ENCODE assay signal across 11 mouse cellular contexts in the genomic region with DNA sequence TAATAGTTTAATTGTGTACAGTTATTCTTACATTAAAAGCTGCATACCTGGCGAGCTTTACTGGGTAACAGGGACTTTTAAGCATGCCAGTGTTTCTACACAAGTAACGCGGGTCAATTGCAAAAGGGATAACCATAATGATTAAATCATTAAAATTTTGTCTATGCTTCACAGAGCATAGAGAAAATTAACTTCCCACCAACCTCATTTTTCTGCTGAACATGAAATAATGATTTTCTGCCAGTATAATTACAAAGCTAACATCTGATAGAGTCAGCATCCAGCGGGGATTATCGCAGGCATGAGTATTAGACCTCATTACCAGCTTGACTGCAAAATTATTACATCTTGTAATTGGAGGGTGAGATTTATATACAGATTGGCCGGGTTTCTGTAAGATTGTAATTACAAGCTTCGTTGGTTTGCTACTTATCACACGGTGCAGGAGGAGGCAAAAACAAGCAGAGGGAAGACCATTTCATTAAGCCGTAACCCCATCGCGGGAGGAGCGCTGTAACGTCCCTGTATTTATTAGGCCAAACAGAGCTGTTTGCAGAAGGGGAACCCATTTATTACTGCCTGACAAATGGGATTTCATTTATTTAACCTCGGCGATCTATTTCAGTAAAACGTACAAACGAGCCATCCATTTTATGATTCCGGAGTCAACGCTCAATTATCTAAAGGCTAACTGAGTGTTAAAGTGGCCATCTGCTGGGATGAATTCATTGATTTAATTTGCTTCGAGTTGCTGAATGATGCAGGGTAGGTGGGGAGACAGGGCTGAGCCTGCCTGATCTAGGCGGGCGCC.
DNase-seq lines count a peak whose midpoint lies in the region; ATAC-seq and TF ChIP-seq lines count a peak whose summit lies in the region.
"Had no signal": no experiment of that assay in that cellular context is flagged by ENCODE, and none has a peak within 500 bp of the region (broad histone marks: within the 10 kb centered on the region; RNA-seq: fewer than 3 reads in every experiment).

No protein-coding gene starts in this region.

- H3K9me3 ChIP-seq in hindbrain, embryonic 11.5 days (ENCODE audit: control insufficient read depth, low read length), result no peaks in the 10 kb centered on the region
- H3K9me3 ChIP-seq in hindbrain, embryonic 10.5 days, result no peaks in the 10 kb centered on the region
- no peaks in the 10 kb centered on the region for H3K9me3 ChIP-seq in E14TG2a.4 (ENCODE audit: low read length)
- no peaks in the 10 kb centered on the region for H3K9me3 ChIP-seq in forebrain, embryonic 15.5 days
- no peaks in the 10 kb centered on the region for H3K9me3 ChIP-seq in midbrain, embryonic 12.5 days

- H3K27ac ChIP-seq in hindbrain, embryonic 11.5 days (ENCODE audit: low read depth, low read length), result no peak overlapping the region
- H3K27ac ChIP-seq in hindbrain, embryonic 10.5 days, result no peak overlapping the region
- peak overlapping the region; percentile 82 for H3K27ac ChIP-seq in forebrain, embryonic 15.5 days (replicated peaks)
- H3K27ac ChIP-seq in midbrain, embryonic 12.5 days (replicated peaks), result peak overlapping the region; percentile 75

- whole genome bisulfite sequencing in hindbrain, embryonic 11.5 days, result 62% methylated on average over 22 of the region's 22 CpGs
- 79% methylated on average over 22 of the region's 22 CpGs for WGBS in hindbrain, embryonic 10.5 days
- 17% methylated on average over 22 of the region's 22 CpGs for WGBS in forebrain, embryonic 15.5 days
- WGBS in midbrain, embryonic 12.5 days, result 42% methylated on average over 22 of the region's 22 CpGs

- H3K4me1 ChIP-seq in hindbrain, embryonic 11.5 days (replicated peaks; ENCODE audit: control insufficient read depth, insufficient read depth, low read length), result no peaks in the 10 kb centered on the region
- H3K4me1 ChIP-seq in hindbrain, embryonic 10.5 days (replicated peaks), result peaks cover 21% of the 10 kb centered on the region
- H3K4me1 ChIP-seq in E14TG2a.4 (replicated peaks; ENCODE audit: low read depth, low read length), result peaks cover 5% of the 10 kb centered on the region; the same call in 1 of the 2 replicates
- peaks cover 20% of the 10 kb centered on the region for H3K4me1 ChIP-seq in forebrain, embryonic 15.5 days
- H3K4me1 ChIP-seq in midbrain, embryonic 12.5 days, result peaks cover 19% of the 10 kb centered on the region

- peak; percentile 92 for ATAC-seq in hindbrain, embryonic 11.5 days (ENCODE audit: low FRiP score)
- ATAC-seq in forebrain, embryonic 15.5 days (replicated peaks), result peak; percentile 98
- peak; percentile 93 for ATAC-seq in midbrain, embryonic 12.5 days (ENCODE audit: low FRiP score, low read depth)

- TF ChIP-seq CTCF in E14TG2a.4 (conservative IDR thresholded peaks at IDR 0.05; ENCODE audit: low read length), result no peak

- H3K27me3 ChIP-seq in hindbrain, embryonic 11.5 days (ENCODE audit: control insufficient read depth, insufficient read depth, low read length), result peaks cover 2% of the 10 kb centered on the region
- H3K27me3 ChIP-seq in hindbrain, embryonic 10.5 days (ENCODE audit: insufficient read depth, poor library complexity, severe bottlenecking), result peaks cover 17% of the 10 kb centered on the region
- peaks cover 27% of the 10 kb centered on the region for H3K27me3 ChIP-seq in E14TG2a.4 (ENCODE audit: insufficient read depth, low read length)
- H3K27me3 ChIP-seq in forebrain, embryonic 15.5 days, result no peaks in the 10 kb centered on the region; the same call in 1 of the 2 replicates
- H3K27me3 ChIP-seq in midbrain, embryonic 12.5 days, result peaks cover 49% of the 10 kb centered on the region

- no peak overlapping the region for H3K4me2 ChIP-seq in hindbrain, embryonic 11.5 days (replicated peaks; ENCODE audit: low read depth, low read length)
- H3K4me2 ChIP-seq in forebrain, embryonic 15.5 days (replicated peaks), result peak overlapping the region; percentile 44
- H3K4me2 ChIP-seq in midbrain, embryonic 12.5 days (replicated peaks), result peak overlapping the region; percentile 41
- H3K4me2 ChIP-seq: lung, embryonic 14.5 days had no signal

- H3K9ac ChIP-seq in hindbrain, embryonic 11.5 days (ENCODE audit: low read depth, low read length), result no peak overlapping the region
- peak overlapping the region; percentile 38 for H3K9ac ChIP-seq in forebrain, embryonic 15.5 days (replicated peaks)
- no peak overlapping the region for H3K9ac ChIP-seq in midbrain, embryonic 12.5 days (replicated peaks)
- H3K9ac ChIP-seq: lung, embryonic 14.5 days had no signal

- H3K4me3 ChIP-seq in hindbrain, embryonic 11.5 days (ENCODE audit: low read depth, low read length), result no peak overlapping the region
- H3K4me3 ChIP-seq in hindbrain, embryonic 10.5 days, result no peak overlapping the region
- H3K4me3 ChIP-seq in E14TG2a.4 (replicated peaks; ENCODE audit: low read length), result peak overlapping the region; percentile 41; the same call in 1 of the 2 replicates
- H3K4me3 ChIP-seq in forebrain, embryonic 15.5 days, result peak overlapping the region; percentile 31
- 0 out of 2 replicates have a peak overlapping the region, but pooled peaks have one; percentile 21 for H3K4me3 ChIP-seq in midbrain, embryonic 12.5 days

- DNase-seq in hindbrain, embryonic 11.5 days (ENCODE audit: low spot score), result peak; percentile 53
- DNase-seq in hindbrain, embryonic 10.5 days (ENCODE audit: low spot score), result no peak
- DNase-seq in thymus, postnatal 4 days, result no peak
- DNase-seq in urinary bladder, postnatal 10 days (ENCODE audit: low spot score), result no peak
- no peak for DNase-seq in cerebellum, postnatal 4 days (ENCODE audit: low spot score in 2 of 2)
- DNase-seq: gastrocnemius, postnatal 25 days; kidney, postnatal 25 days; lung, embryonic 14.5 days had no signal

- no peaks in the 10 kb centered on the region for H3K36me3 ChIP-seq in hindbrain, embryonic 11.5 days (ENCODE audit: control insufficient read depth, insufficient read depth, low read length)
- no peaks in the 10 kb centered on the region for H3K36me3 ChIP-seq in hindbrain, embryonic 10.5 days
- H3K36me3 ChIP-seq in E14TG2a.4 (ENCODE audit: insufficient read depth, low read length), result no peaks in the 10 kb centered on the region
- no peaks in the 10 kb centered on the region for H3K36me3 ChIP-seq in forebrain, embryonic 15.5 days
- no peaks in the 10 kb centered on the region for H3K36me3 ChIP-seq in midbrain, embryonic 12.5 days

Comparison
In these comparisons a context has a peak if more than half of its experiments do, and no peak if none do; other contexts are left out.
1. H3K27ac ChIP-seq: peak in forebrain, embryonic 15.5 days (single experiment) and midbrain, embryonic 12.5 days (single experiment); none in hindbrain, embryonic 11.5 days (single experiment) and hindbrain, embryonic 10.5 days (single experiment).
2. H3K4me3 ChIP-seq: peak in E14TG2a.4 (single experiment), forebrain, embryonic 15.5 days (single experiment) and midbrain, embryonic 12.5 days (single experiment); none in hindbrain, embryonic 11.5 days (single experiment) and hindbrain, embryonic 10.5 days (single experiment).
3. Peak in every context shown above with its lines, with median percentiles within 50 percentile points of each other: ATAC-seq.